Mouse (Mus musculus) kidney, postnatal 0 days (tissue): Measurements from ENCODE around the gene Zbtb44. TPM values are rescaled to one million over a fixed set of nuclear protein-coding genes. Genes with fewer than 3 reads are reported as not detected.

Source experiments
- ATAC-seq: fragments of 200-750 bp; cut with Nextera tagmentation; replicated peaks from 2 replicates; pipeline ENCODE4 v1.8.0; 2017; ENCODE audit warnings: low read depth, moderate number of reproducible peaks, moderate TSS enrichment, moderate library complexity; ENCODE audit not compliant: low FRiP score
- DNase-seq: peaks from one replicate; pipeline ENCODE4 v3.0.0-alpha.2; 2016; ENCODE audit warnings: low spot score
- H3K27ac ChIP-seq: fragments of 300-500 bp; sonication (generic); 2 replicates; pipeline ENCODE4 v1.5.1; 2014; ENCODE audit warnings: mild to moderate bottlenecking
- H3K27me3 ChIP-seq: fragments of 300-500 bp; sonication (generic); 2 replicates; pipeline ENCODE4 v1.6.1; 2014; ENCODE audit warnings: low read length, mixed read lengths; ENCODE audit not compliant: insufficient read depth
- H3K36me3 ChIP-seq: fragments of 300-500 bp; sonication (generic); 2 replicates; pipeline ENCODE4 v1.6.1; 2014; ENCODE audit warnings: low read length, mixed read lengths; ENCODE audit not compliant: insufficient read depth
- H3K4me1 ChIP-seq: fragments of 300-500 bp; sonication (generic); replicated peaks from 2 replicates; pipeline ENCODE4 v1.6.1; 2014; ENCODE audit warnings: antibody characterized with exemption, low read length, mixed read lengths; ENCODE audit not compliant: insufficient read depth
- H3K4me2 ChIP-seq: fragments of 300-500 bp; sonication (generic); 2 replicates; pipeline ENCODE4 v1.6.1; 2014; ENCODE audit warnings: mild to moderate bottlenecking, low read length, moderate library complexity, mixed read lengths
- H3K4me3 ChIP-seq: fragments of 300-500 bp; sonication (generic); replicated peaks from 2 replicates; pipeline ENCODE4 v1.5.1; 2014; ENCODE audit warnings: low read depth, low read length
- H3K9ac ChIP-seq: fragments of 300-500 bp; sonication (generic); 2 replicates; pipeline ENCODE4 v1.6.1; 2014; ENCODE audit warnings: low read depth, low read length
- H3K9me3 ChIP-seq: fragments of 300-500 bp; sonication (generic); replicated peaks from 2 replicates; pipeline ENCODE4 v1.6.1; 2016; ENCODE audit warnings: low read length, inconsistent platforms, mixed read lengths
- CTCF ChIP-seq: IDR thresholded peaks from 2 replicates; pipeline ENCODE4 v1.5.1; 2016; ENCODE audit warnings: antibody characterized with exemption, low read depth, mild to moderate bottlenecking, moderate library complexity
- WGBS: fragments of 180-500 bp; shearing (Covaris S2); extraction: QIAGEN DNeasy Blood & Tissue Kit; methylation state at CpG from one replicate; pipeline ENCODE4 v1.1.7; 2014; 5-methylcytosine and 5-hydroxymethylcytosine counted together
- polyA plus RNA-seq: library from polyadenylated mRNA; unstranded; fragments of >200 nt; fragmentation: Nextera tagmentation; extraction: Ambion mirVana; gene quantifications from 2 replicates; pipeline ENCODE4 v1.2.1, GENCODE M21; 2015

Gene Zbtb44
- polyA plus RNA-seq, 1 experiment from 2014 or later = 9.8 TPM

GRCm38 (mm10) chr9:31117488-31117887, 87.0 kb downstream of the Zbtb44 start:
- WGBS = 56% methylated on average over 6 of the region's 6 CpGs
- no peak for TF ChIP-seq CTCF
- no peak for ATAC-seq

DNA sequence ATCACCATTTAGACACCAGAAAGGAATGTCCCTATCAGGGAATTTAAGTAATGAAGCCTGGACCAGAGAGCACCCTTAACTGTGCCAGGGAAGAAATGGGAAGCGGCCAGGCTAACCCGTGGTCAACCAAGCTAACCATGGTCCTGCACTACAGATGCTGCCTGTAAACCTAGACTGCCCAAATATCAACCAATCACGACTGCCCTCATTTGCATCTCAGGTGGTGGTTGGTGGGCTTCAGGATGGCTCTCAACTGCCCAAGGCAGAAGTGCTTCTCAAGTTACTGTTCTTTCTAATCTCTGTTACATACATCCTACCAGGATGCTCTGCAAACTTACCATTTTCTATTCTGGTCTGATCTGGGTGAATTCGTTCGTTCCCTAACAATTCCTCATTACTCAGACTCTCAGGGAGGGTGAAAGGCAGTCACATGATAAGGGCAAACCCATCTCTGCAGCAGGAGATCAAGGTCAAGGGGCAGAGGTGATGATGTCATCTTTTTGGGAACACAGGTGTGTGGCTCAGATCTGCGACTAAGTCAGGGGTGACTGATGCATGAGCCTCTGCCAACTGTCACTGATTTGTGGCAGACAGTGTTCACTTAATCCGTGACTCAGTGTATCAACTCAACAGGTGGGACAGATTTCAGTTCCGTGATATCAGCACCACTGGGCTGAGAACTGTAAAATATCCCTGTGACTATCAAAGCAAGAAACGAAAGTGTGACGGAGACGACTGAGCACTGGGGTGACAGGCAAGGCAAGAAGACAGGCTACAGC, 88.3 kb downstream of the Zbtb44 start:
- Histone ChIP-seq H3K4me2 (no peak overlapping the region), H3K4me1 (no peaks in the 10 kb centered on the region), H3K36me3 (no peaks in the 10 kb centered on the region), H3K9ac (no peak overlapping the region), H3K27me3 (no peaks in the 10 kb centered on the region), H3K4me3 (no peak overlapping the region), H3K27ac (peak overlapping the region; percentile 33; the same call in 1 of the 2 replicates), H3K9me3 (no peaks in the 10 kb centered on the region)
- TF ChIP-seq CTCF = no peak
- WGBS = 23% methylated on average over 11 of the region's 11 CpGs
- ATAC-seq (peak; percentile 89), DNase-seq (peak; percentile 85)

More at GRCm38 (mm10) chr9:31117488-31117887, 87.0 kb downstream of the Zbtb44 start:
- Histone ChIP-seq H3K4me2 (no peak overlapping the region), H3K9ac (no peak overlapping the region), H3K4me3 (no peak overlapping the region), H3K27ac (no peak overlapping the region), H3K36me3 (no peaks in the 10 kb centered on the region), H3K4me1 (no peaks in the 10 kb centered on the region), H3K27me3 (no peaks in the 10 kb centered on the region), H3K9me3 (no peaks in the 10 kb centered on the region)
- no peak for DNase-seq

GRCm38 (mm10) chr9:31119405-31119804, 89.0 kb downstream of the Zbtb44 start:
- Histone ChIP-seq H3K4me3 (no peak overlapping the region), H3K4me1 (no peaks in the 10 kb centered on the region), H3K36me3 (no peaks in the 10 kb centered on the region), H3K27ac (peak overlapping the region; percentile 33; the same call in 1 of the 2 replicates), H3K4me2 (no peak overlapping the region), H3K9ac (no peak overlapping the region), H3K9me3 (no peaks in the 10 kb centered on the region), H3K27me3 (no peaks in the 10 kb centered on the region)
- WGBS = 56% methylated on average over 5 of the region's 5 CpGs
- DNase-seq (no peak), ATAC-seq (no peak)
- no peak for TF ChIP-seq CTCF

- WGBS = 17% methylated on average over 11 of the region's 11 CpGs
- no peak for TF ChIP-seq CTCF
- Histone ChIP-seq H3K27me3 (no peaks in the 10 kb centered on the region), H3K4me2 (peak overlapping the region; percentile 7; the same call in 1 of the 2 replicates), H3K36me3 (no peaks in the 10 kb centered on the region), H3K4me1 (no peaks in the 10 kb centered on the region), H3K4me3 (no peak overlapping the region), H3K27ac (0 out of 2 replicates have a peak overlapping the region, but pooled peaks have one; percentile 47), H3K9me3 (no peaks in the 10 kb centered on the region), H3K9ac (no peak overlapping the region)
- ATAC-seq (no peak), DNase-seq (peak; percentile 27)
Observed at GRCm38 (mm10) chr9:31119882-31120532, 89.6 kb downstream of the Zbtb44 start.

- no peak overlapping the region for H3K4me3 ChIP-seq
- WGBS = 32% methylated on average over 4 of the region's 4 CpGs
- H3K9me3 ChIP-seq = no peaks in the 10 kb centered on the region
- no peak overlapping the region for H3K4me2 ChIP-seq
- H3K27ac ChIP-seq = 0 out of 2 replicates have a peak overlapping the region, but pooled peaks have one; percentile 47
- no peaks in the 10 kb centered on the region for H3K4me1 ChIP-seq
- TF ChIP-seq CTCF = no peak
- ATAC-seq (no peak), DNase-seq (no peak)
- no peak overlapping the region for H3K9ac ChIP-seq
- H3K36me3 ChIP-seq = no peaks in the 10 kb centered on the region
- no peaks in the 10 kb centered on the region for H3K27me3 ChIP-seq
Observed at GRCm38 (mm10) chr9:31120533-31120915, 90.1 kb downstream of the Zbtb44 start.

GRCm38 (mm10) chr9:31122464-31123030, 92.1 kb downstream of the Zbtb44 start:
- Histone ChIP-seq H3K4me3 (no peak overlapping the region), H3K36me3 (no peaks in the 10 kb centered on the region), H3K9ac (no peak overlapping the region), H3K4me1 (no peaks in the 10 kb centered on the region), H3K9me3 (no peaks in the 10 kb centered on the region), H3K27me3 (no peaks in the 10 kb centered on the region), H3K4me2 (no peak overlapping the region), H3K27ac (no peak overlapping the region)
- TF ChIP-seq CTCF = no peak
- 47% methylated on average over 13 of the region's 13 CpGs for WGBS
- no peak for ATAC-seq
- no peak for DNase-seq

Other genes with a start within 250 kb of the Zbtb44 start
- gene Adamts15, start 108.2 kb upstream of the Zbtb44 start, polyA plus RNA-seq = 4.9 and 5.8 TPM in 2 replicates
- 0.66 and 0.80 TPM in 2 replicates for gene Adamts8, start 88.1 kb upstream of the Zbtb44 start, polyA plus RNA-seq
- 45.9 and 50.8 TPM in 2 replicates for gene St14, start 101.2 kb downstream of the Zbtb44 start, polyA plus RNA-seq
- 357 and 367 TPM in 2 replicates for gene Aplp2, start 181.2 kb downstream of the Zbtb44 start, polyA plus RNA-seq
- gene Prdm10, start 249.9 kb downstream of the Zbtb44 start, polyA plus RNA-seq = 1.9 TPM in 2 replicates